Mouse (Mus musculus): ENCODE measurements at regions not wholly inside any gene's neighbourhood (a gene's known extent, or its start where the extent isn't known, plus 50 kb on each side); places are given as distances from the start of the nearest gene placed in this dataset.

GRCm38 (mm10) chr3:54017943-54018649 lies 137.7 kb upstream of the Trpc4 start:
- Histone ChIP-seq H3K79me2 (replicated peaks; ENCODE audit: control insufficient read depth, extremely low read depth, insufficient read depth, poor library complexity, severe bottlenecking) (no peaks in the 10 kb centered on the region), H3K4me1 (ENCODE audit: control insufficient read depth in 1 of 2, insufficient read depth in 2 of 2) (peaks cover 0 to 17% of the 10 kb centered on the region in 2 experiments; a peak in 2 of 4 replicates), H3K27ac (ENCODE audit: insufficient read depth, low read depth) (no peak overlapping the region), H3K9ac (ENCODE audit: insufficient read depth, low read depth) (no peak overlapping the region), H3K4me3 (replicated peaks in 1 of 3; ENCODE audit: low read depth in 2 of 3, low read length in 2 of 3, poor library complexity in 1 of 3) (no peak overlapping the region), H3K27me3 (replicated peaks) (no peaks in the 10 kb centered on the region), H3K4me2 (ENCODE audit: insufficient read depth, low read depth, poor library complexity, severe bottlenecking) (no peak overlapping the region), H3K9me3 (replicated peaks; ENCODE audit: low read length) (no peaks in the 10 kb centered on the region), H3K36me3 (replicated peaks in 1 of 2; ENCODE audit: control insufficient read depth in 1 of 2, insufficient read depth in 1 of 2, low read length in 1 of 2) (no peaks in the 10 kb centered on the region)
- dilution Hi-C loops (cut with MboI; ENCODE audit: extremely low pct_ligation_motif_present, extremely low pct_unique_long_range_greater_than_20kb, low sequenced_read_pairs) = no loop called here
- DNase-seq (ENCODE audit: extremely low read depth) = no peak
- in situ Hi-C loops (cut with MboI; ENCODE audit: low pct_ligation_motif_present, low pct_unique_long_range_greater_than_20kb, low sequenced_read_pairs) = no loop called here
- no peak for TF ChIP-seq NRF1 (IDR thresholded peaks at IDR 0.05; ENCODE audit: low read depth, low read length)
- TF ChIP-seq IRF4 (IDR thresholded peaks at IDR 0.05; ENCODE audit: low read depth, low read length) = no peak
- no peak for TF ChIP-seq TCF12 (IDR thresholded peaks at IDR 0.05; ENCODE audit: low read depth, low read length)
- TF ChIP-seq GABPA (IDR thresholded peaks at IDR 0.05; ENCODE audit: insufficient replicate concordance, low read depth, low read length) = no peak

GRCm38 (mm10) chr3:54016877-54017276 lies 139.0 kb upstream of the Trpc4 start:
- Histone ChIP-seq H3K9me3 (replicated peaks; ENCODE audit: low read length) (no peaks in the 10 kb centered on the region), H3K27ac (ENCODE audit: insufficient read depth, low read depth) (no peak overlapping the region), H3K36me3 (replicated peaks in 1 of 2; ENCODE audit: control insufficient read depth in 1 of 2, insufficient read depth in 1 of 2, low read length in 1 of 2) (no peaks in the 10 kb centered on the region), H3K4me1 (ENCODE audit: control insufficient read depth in 1 of 2, insufficient read depth in 2 of 2) (peaks cover 0 to 18% of the 10 kb centered on the region in 2 experiments; a peak in 2 of 4 replicates), H3K79me2 (replicated peaks; ENCODE audit: control insufficient read depth, extremely low read depth, insufficient read depth, poor library complexity, severe bottlenecking) (no peaks in the 10 kb centered on the region), H3K27me3 (replicated peaks) (no peaks in the 10 kb centered on the region), H3K4me2 (ENCODE audit: insufficient read depth, low read depth, poor library complexity, severe bottlenecking) (no peak overlapping the region), H3K4me3 (replicated peaks in 1 of 3; ENCODE audit: low read depth in 2 of 3, low read length in 2 of 3, poor library complexity in 1 of 3) (no peak overlapping the region), H3K9ac (ENCODE audit: insufficient read depth, low read depth) (no peak overlapping the region)
- TF ChIP-seq MAFK (IDR thresholded peaks at IDR 0.05; ENCODE audit: insufficient replicate concordance, low read length) (no peak), SMC3 (IDR thresholded peaks at IDR 0.05; ENCODE audit: low read depth, low read length) (no peak), TCF12 (IDR thresholded peaks at IDR 0.05; ENCODE audit: low read depth, low read length) (no peak), USF2 (conservative IDR thresholded peaks at IDR 0.05; ENCODE audit: low read depth, low read length) (no peak), CHD2 (IDR thresholded peaks at IDR 0.05; ENCODE audit: low read length) (no peak), UBTF (IDR thresholded peaks at IDR 0.05; ENCODE audit: low read depth, low read length) (no peak), MEF2A (IDR thresholded peaks at IDR 0.05; ENCODE audit: borderline replicate concordance, low read depth, low read length) (no peak), MXI1 (IDR thresholded peaks at IDR 0.05; ENCODE audit: low read depth, low read length) (no peak), RAD21 (IDR thresholded peaks at IDR 0.05; ENCODE audit: low read depth, low read length) (no peak), MAZ (IDR thresholded peaks at IDR 0.05; ENCODE audit: low read depth, low read length) (no peak), JUND (conservative IDR thresholded peaks at IDR 0.05; ENCODE audit: low read depth, low read length) (no peak), USF1 (IDR thresholded peaks at IDR 0.05; ENCODE audit: low read depth, low read length) (no peak), BHLHE40 (IDR thresholded peaks at IDR 0.05; ENCODE audit: low read depth, low read length) (no peak), NRF1 (IDR thresholded peaks at IDR 0.05; ENCODE audit: low read depth, low read length) (no peak), MAX (IDR thresholded peaks at IDR 0.05; ENCODE audit: low read length) (no peak), SIN3A (IDR thresholded peaks at IDR 0.05; ENCODE audit: low read length) (no peak), ZC3H11A (IDR thresholded peaks at IDR 0.05; ENCODE audit: low read depth, low read length) (no peak)
- DNase-seq (ENCODE audit: extremely low read depth) = no peak
- dilution Hi-C loops (cut with MboI; ENCODE audit: extremely low pct_ligation_motif_present, extremely low pct_unique_long_range_greater_than_20kb, low sequenced_read_pairs) (no loop called here), in situ Hi-C loops (cut with MboI; ENCODE audit: low pct_ligation_motif_present, low pct_unique_long_range_greater_than_20kb, low sequenced_read_pairs) (no loop called here)
